Mouse (Mus musculus) kidney, adult 9 months (tissue): ENCODE data around the gene Kansl2.
A peak's percentile ranks its signal among the peaks of the same experiment; 100 is the strongest.

Source experiments
- DNase-seq: peaks from one replicate; pipeline ENCODE4 v3.0.0; 2022

Gene Kansl2

GRCm38 (mm10) chr15:98533881-98534627, at the start of gene Kansl2:
Kansl2 (minus strand) TSS chr15:98534264.
- DNase-seq, result peak; percentile 99

- DNase-seq, result no peak
These were observed 48.9 kb upstream of the Kansl2 start for GRCm38 (mm10) chr15:98582996-98583395.

GRCm38 (mm10) chr15:98582410-98582809, 48.3 kb upstream of the Kansl2 start:
- peak; percentile 60 for DNase-seq

GRCm38 (mm10) chr15:98579795-98580464, 45.9 kb upstream of the Kansl2 start:
- DNase-seq, result peak; percentile 90

GRCm38 (mm10) chr15:98579310-98579709, 45.2 kb upstream of the Kansl2 start:
- no peak for DNase-seq

- DNase-seq, result no peak
These were observed 39.2 kb upstream of the Kansl2 start for GRCm38 (mm10) chr15:98573293-98573692.

- DNase-seq, result no peak
These were observed 36.9 kb upstream of the Kansl2 start, which contains the start of the genes Ccnt1 and 4930415O20Rik for GRCm38 (mm10) chr15:98570873-98571538. Ccnt1 (minus strand) TSS chr15:98570923. 4930415O20Rik (plus strand) TSS chr15:98571004.

- no peak for DNase-seq
These were observed 35.8 kb upstream of the Kansl2 start for GRCm38 (mm10) chr15:98569795-98570365.

- DNase-seq, result no peak
These were observed 35.2 kb upstream of the Kansl2 start for GRCm38 (mm10) chr15:98569216-98569615.

GRCm38 (mm10) chr15:98568256-98569033, 34.4 kb upstream of the Kansl2 start:
- DNase-seq, result peak; percentile 46

- DNase-seq, result peak; percentile 100
These were observed 33.4 kb upstream of the Kansl2 start for GRCm38 (mm10) chr15:98567278-98568134.

GRCm38 (mm10) chr15:98566973-98567277, 32.9 kb upstream of the Kansl2 start:
- no peak for DNase-seq

- DNase-seq, result no peak
These were observed 23.1 kb upstream of the Kansl2 start for GRCm38 (mm10) chr15:98557186-98557585.

GRCm38 (mm10) chr15:98555881-98556280, 21.8 kb upstream of the Kansl2 start:
- DNase-seq, result no peak

- DNase-seq, result no peak
These were observed 18.7 kb upstream of the Kansl2 start for GRCm38 (mm10) chr15:98552758-98553157.

GRCm38 (mm10) chr15:98546843-98547242, 12.8 kb upstream of the Kansl2 start:
- DNase-seq, result no peak

GRCm38 (mm10) chr15:98545151-98545550, 11.1 kb upstream of the Kansl2 start:
- no peak for DNase-seq

GRCm38 (mm10) chr15:98543341-98543740, 9.3 kb upstream of the Kansl2 start:
- DNase-seq, result no peak

GRCm38 (mm10) chr15:98541064-98541463, 7.0 kb upstream of the Kansl2 start:
- no peak for DNase-seq

GRCm38 (mm10) chr15:98537923-98538322, 3.9 kb upstream of the Kansl2 start:
- no peak for DNase-seq

- DNase-seq, result no peak
These were observed 2.9 kb upstream of the Kansl2 start for GRCm38 (mm10) chr15:98536828-98537510.
